Mouse (Mus musculus) lung, postnatal 0 days (tissue): ENCODE data around the gene Tcea2.

Source experiments
- CTCF ChIP-seq: IDR thresholded peaks from 2 replicates; pipeline ENCODE4 v1.5.1; 2016; ENCODE audit warnings: antibody characterized with exemption, mild to moderate bottlenecking
- EP300 ChIP-seq: IDR thresholded peaks from 2 replicates; pipeline ENCODE4 v1.6.1; 2016; ENCODE audit warnings: antibody characterized with exemption, mild to moderate bottlenecking, control low read depth

DNA sequence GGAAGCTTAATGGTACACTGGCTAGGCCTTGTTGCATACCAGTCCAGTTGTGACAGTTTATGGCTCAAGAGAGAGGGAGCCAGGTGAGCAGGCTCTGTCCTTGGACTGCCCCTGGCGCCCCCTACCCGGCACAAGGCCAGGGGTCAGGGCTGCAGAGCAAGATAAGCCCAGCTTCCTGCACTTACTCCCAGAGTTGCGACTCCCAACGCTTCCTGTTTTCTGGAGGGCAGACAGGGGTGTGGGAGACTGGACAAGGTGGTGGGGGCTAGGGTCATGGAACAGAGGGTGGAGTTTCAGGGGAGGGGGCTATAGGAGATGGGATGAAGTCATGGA lies 16.8 kb upstream of the Tcea2 start:
- peak; percentile 31 for TF ChIP-seq CTCF
- peak; percentile 88 for TF ChIP-seq EP300
